Mouse (Mus musculus) limb, embryonic 12.5 days (tissue): ENCODE measurements around the gene Gm9044. TPM values are rescaled to one million over a fixed set of nuclear protein-coding genes. Genes with fewer than 3 reads are reported as not detected.
A peak's percentile ranks its signal among the peaks of the same experiment; 100 is the strongest.
"Not testable (repeated sequence)": the region's sequence is repeated elsewhere in the genome, so short reads cannot be mapped to it uniquely, and the experiment has no call there.

Experiments
- ATAC-seq: fragments of 200-750 bp; cut with Nextera tagmentation; 2 replicates; pipeline ENCODE4 v1.8.0; 2017; ENCODE audit warnings: low read depth, moderate TSS enrichment; ENCODE audit not compliant: insufficient number of reproducible peaks, insufficient read depth, low FRiP score, low TSS enrichment
- H3K27ac ChIP-seq: fragments of 300-500 bp; sonication (generic); 2 replicates; pipeline ENCODE4 v1.5.1; 2016; ENCODE audit warnings: mild to moderate bottlenecking, moderate library complexity
- H3K27me3 ChIP-seq: fragments of 300-500 bp; sonication (generic); 2 replicates; pipeline ENCODE4 v1.6.1; 2016; ENCODE audit warnings: mild to moderate bottlenecking, moderate library complexity
- H3K36me3 ChIP-seq: fragments of 300-500 bp; sonication (generic); 2 replicates; pipeline ENCODE4 v1.6.1; 2016; ENCODE audit warnings: mild to moderate bottlenecking, moderate library complexity
- H3K4me1 ChIP-seq: fragments of 300-500 bp; sonication (generic); replicated peaks from 2 replicates; pipeline ENCODE4 v1.6.1; 2016
- H3K4me2 ChIP-seq: fragments of 300-500 bp; sonication (generic); 2 replicates; pipeline ENCODE4 v1.6.1; 2016; ENCODE audit warnings: mild to moderate bottlenecking, moderate library complexity
- H3K4me3 ChIP-seq: fragments of 300-500 bp; sonication (generic); replicated peaks from 2 replicates; pipeline ENCODE4 v1.5.1; 2016; ENCODE audit warnings: mild to moderate bottlenecking
- H3K9ac ChIP-seq: fragments of 300-500 bp; sonication (generic); replicated peaks from 2 replicates; pipeline ENCODE4 v1.6.1; 2016; ENCODE audit warnings: mild to moderate bottlenecking, moderate library complexity
- H3K9me3 ChIP-seq: fragments of 300-500 bp; sonication (generic); 2 replicates; pipeline ENCODE4 v1.6.1; 2016; ENCODE audit warnings: mild to moderate bottlenecking, moderate library complexity
- WGBS: fragments of 180-500 bp; shearing (Covaris S2); methylation state at CpG from one replicate; pipeline ENCODE4 v1.1.7; 2016; 5-methylcytosine and 5-hydroxymethylcytosine counted together
- polyA plus RNA-seq: library from polyadenylated mRNA; unstranded; fragments of >200 nt; fragmentation: Nextera tagmentation; extraction: Ambion mirVana; gene quantifications from 2 replicates; pipeline ENCODE4 v1.2.1, GENCODE M21; 2016

The Gm9044 gene
- polyA plus RNA-seq, result not detected in 2 replicates

DNA sequence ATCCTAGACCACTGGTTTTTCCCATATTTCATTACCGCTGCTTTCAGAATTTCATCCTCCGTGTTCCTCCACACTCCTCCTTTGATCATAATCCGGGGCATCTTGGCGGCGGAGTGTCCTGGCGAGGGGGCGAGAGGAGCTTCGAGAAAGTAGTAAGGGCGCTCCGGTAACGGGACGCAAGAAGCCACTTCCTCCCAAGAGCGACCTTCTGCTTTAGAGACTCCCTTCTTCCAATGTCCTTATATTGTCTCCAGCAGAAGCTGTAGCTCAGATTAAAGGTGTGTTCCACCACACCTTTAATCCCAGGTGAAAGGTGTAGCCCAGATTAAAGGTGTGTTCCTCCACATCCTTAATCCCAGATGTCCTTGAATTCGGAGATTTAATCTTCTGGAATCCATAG lies at the start of gene Gm9044:
Gene Gm9044, minus strand, starts transcription at position 101 of the 400 bp plus-strand sequence.
- H3K27me3 ChIP-seq, H3K4me3 ChIP-seq, H3K4me1 ChIP-seq, H3K9me3 ChIP-seq, H3K4me2 ChIP-seq, H3K36me3 ChIP-seq, ATAC-seq, H3K9ac ChIP-seq, H3K27ac ChIP-seq: not testable (repeated sequence)
- WGBS, result no CpG with 5 or more reads among the region's 14 CpGs

DNA sequence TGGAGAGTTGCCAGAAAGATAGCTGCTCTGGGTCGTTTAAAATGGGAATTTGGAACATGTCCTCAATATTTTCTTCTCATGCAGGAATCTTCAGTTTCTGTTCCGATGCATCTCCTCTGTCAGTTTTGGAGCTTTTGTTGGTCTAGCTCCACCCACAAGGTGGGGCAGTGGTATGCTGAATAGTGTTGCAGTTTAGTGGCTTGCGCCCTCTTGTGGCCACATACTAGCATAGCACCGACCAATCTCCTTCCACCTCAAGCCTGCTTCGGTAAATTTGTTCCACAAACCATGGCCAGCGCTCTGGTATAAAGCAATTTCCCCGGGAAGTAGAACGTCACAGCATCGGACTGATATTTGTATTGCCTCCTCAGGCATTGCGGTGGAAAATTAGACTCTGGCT lies 38.2 kb upstream of the Gm9044 start:
- Histone ChIP-seq H3K27me3 (no peaks in the 10 kb centered on the region), H3K4me1 (no peaks in the 10 kb centered on the region), H3K9ac (no peak overlapping the region), H3K4me3 (no peak overlapping the region), H3K9me3 (no peaks in the 10 kb centered on the region), H3K36me3 (no peaks in the 10 kb centered on the region), H3K4me2 (peak overlapping the region; percentile 37), H3K27ac (no peak overlapping the region)
- WGBS, result 9% methylated on average over 10 of the region's 10 CpGs
- peak; percentile 80 for ATAC-seq

GRCm38 (mm10) chr10:118369518-118369917 lies 37.3 kb upstream of the Gm9044 start:
- 91% methylated on average over 9 of the region's 9 CpGs for WGBS
- ATAC-seq, result no peak
- Histone ChIP-seq H3K9me3 (no peaks in the 10 kb centered on the region), H3K27me3 (no peaks in the 10 kb centered on the region), H3K27ac (no peak overlapping the region), H3K4me1 (no peaks in the 10 kb centered on the region), H3K4me3 (no peak overlapping the region), H3K36me3 (no peaks in the 10 kb centered on the region), H3K4me2 (no peak overlapping the region), H3K9ac (no peak overlapping the region)

DNA sequence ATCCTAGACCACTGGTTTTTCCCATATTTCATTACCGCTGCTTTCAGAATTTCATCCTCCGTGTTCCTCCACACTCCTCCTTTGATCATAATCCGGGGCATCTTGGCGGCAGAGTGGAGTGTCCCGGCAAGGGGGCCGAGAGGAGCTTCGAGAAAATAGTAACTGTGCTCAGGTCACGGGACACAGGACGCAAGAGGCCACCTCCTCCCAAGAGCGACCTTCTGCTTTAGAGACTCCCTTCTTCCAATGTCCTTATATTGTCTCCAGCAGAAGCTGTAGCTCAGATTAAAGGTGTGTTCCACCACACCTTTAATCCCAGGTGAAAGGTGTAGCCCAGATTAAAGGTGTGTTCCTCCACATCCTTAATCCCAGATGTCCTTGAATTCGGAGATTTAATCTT lies 21.8 kb upstream of the Gm9044 start, which contains the start of gene Gm9049:
Gene Gm9049, minus strand, starts transcription at position 101 of the 400 bp plus-strand sequence.
- H3K9me3 ChIP-seq, H3K4me1 ChIP-seq, H3K36me3 ChIP-seq, H3K9ac ChIP-seq, H3K27ac ChIP-seq, H3K4me3 ChIP-seq, H3K4me2 ChIP-seq, ATAC-seq, H3K27me3 ChIP-seq: not testable (repeated sequence)
- no CpG with 5 or more reads among the region's 11 CpGs for WGBS

DNA sequence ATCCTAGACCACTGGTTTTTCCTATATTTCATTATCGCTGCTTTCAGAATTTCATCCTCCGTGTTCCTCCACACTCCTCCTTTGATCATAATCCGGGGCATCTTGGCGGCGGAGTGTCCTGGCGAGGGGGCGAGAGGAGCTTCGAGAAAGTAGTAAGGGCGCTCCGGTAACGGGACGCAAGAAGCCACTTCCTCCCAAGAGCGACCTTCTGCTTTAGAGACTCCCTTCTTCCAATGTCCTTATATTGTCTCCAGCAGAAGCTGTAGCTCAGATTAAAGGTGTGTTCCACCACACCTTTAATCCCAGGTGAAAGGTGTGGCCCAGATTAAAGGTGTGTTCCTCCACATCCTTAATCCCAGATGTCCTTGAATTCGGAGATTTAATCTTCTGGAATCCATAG lies 16.4 kb upstream of the Gm9044 start, which contains the start of gene Gm9048:
Gene Gm9048, minus strand, starts transcription at position 101 of the 400 bp plus-strand sequence.
- H3K4me3 ChIP-seq, ATAC-seq: not testable (repeated sequence)
- WGBS, result 64% methylated on average over 1 of the region's 14 CpGs

DNA sequence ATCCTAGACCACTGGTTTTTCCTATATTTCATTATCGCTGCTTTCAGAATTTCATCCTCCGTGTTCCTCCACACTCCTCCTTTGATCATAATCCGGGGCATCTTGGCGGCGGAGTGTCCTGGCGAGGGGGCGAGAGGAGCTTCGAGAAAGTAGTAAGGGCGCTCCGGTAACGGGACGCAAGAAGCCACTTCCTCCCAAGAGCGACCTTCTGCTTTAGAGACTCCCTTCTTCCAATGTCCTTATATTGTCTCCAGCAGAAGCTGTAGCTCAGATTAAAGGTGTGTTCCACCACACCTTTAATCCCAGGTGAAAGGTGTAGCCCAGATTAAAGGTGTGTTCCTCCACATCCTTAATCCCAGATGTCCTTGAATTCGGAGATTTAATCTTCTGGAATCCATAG lies 10.9 kb upstream of the Gm9044 start, which contains the start of gene Gm9046:
Gene Gm9046, minus strand, starts transcription at position 101 of the 400 bp plus-strand sequence.
- H3K27me3 ChIP-seq, H3K9ac ChIP-seq, H3K4me2 ChIP-seq, H3K9me3 ChIP-seq, H3K36me3 ChIP-seq, H3K4me3 ChIP-seq, H3K4me1 ChIP-seq, H3K27ac ChIP-seq, ATAC-seq: not testable (repeated sequence)
- no CpG with 5 or more reads among the region's 14 CpGs for WGBS

More for the DNA sequence above, 16.4 kb upstream of the Gm9044 start, which contains the start of gene Gm9048:
- H3K4me2 ChIP-seq, H3K9me3 ChIP-seq, H3K27me3 ChIP-seq, H3K4me1 ChIP-seq, H3K36me3 ChIP-seq, H3K27ac ChIP-seq, H3K9ac ChIP-seq: not testable (repeated sequence)

- H3K27ac ChIP-seq, H3K4me1 ChIP-seq, H3K4me3 ChIP-seq, H3K4me2 ChIP-seq, H3K36me3 ChIP-seq, H3K27me3 ChIP-seq, ATAC-seq, H3K9me3 ChIP-seq, H3K9ac ChIP-seq: not testable (repeated sequence)
- WGBS, result no CpG with 5 or more reads among the region's 14 CpGs
Measured at GRCm38 (mm10) chr10:118337731-118338130, 5.5 kb upstream of the Gm9044 start, which contains the start of gene Gm9045. Gene Gm9045 (minus strand): TSS chr10:118337831.

DNA sequence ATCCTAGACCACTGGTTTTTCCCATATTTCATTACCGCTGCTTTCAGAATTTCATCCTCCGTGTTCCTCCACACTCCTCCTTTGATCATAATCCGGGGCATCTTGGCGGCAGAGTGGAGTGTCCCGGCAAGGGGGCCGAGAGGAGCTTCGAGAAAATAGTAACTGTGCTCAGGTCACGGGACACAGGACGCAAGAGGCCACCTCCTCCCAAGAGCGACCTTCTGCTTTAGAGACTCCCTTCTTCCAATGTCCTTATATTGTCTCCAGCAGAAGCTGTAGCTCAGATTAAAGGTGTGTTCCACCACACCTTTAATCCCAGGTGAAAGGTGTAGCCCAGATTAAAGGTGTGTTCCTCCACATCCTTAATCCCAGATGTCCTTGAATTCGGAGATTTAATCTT lies 5.3 kb downstream of the Gm9044 start, which contains the start of gene Gm9040:
Gene Gm9040, minus strand, starts transcription at position 101 of the 400 bp plus-strand sequence.
- H3K4me1 ChIP-seq, H3K9ac ChIP-seq, H3K9me3 ChIP-seq, H3K4me2 ChIP-seq, H3K4me3 ChIP-seq, ATAC-seq, H3K27ac ChIP-seq, H3K27me3 ChIP-seq, H3K36me3 ChIP-seq: not testable (repeated sequence)
- no CpG with 5 or more reads among the region's 11 CpGs for WGBS

DNA sequence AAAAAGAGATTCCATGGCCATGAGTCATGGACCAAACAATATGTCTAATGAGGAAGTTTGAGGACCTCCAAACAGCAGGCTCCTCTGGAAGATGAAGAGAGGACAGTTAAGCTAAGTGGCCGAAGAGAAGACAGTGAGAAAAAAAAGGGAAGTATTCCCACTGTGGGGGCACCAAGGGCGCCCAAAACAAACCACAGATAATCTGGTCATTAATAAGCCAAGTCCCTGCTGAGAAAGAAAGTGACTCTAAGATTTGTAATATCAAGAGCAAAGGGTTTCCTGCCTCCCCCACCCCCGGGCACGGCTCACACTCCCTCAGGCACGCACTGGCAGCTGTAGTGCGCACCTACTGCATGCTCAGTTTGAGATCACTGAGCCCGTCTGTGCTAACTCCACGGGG lies 13.2 kb downstream of the Gm9044 start:
- H3K4me3 ChIP-seq, result no peak overlapping the region
- 81% methylated on average over 8 of the region's 8 CpGs for WGBS
- no peaks in the 10 kb centered on the region for H3K4me1 ChIP-seq
- no peak for ATAC-seq
- no peak overlapping the region for H3K4me2 ChIP-seq
- no peak overlapping the region for H3K27ac ChIP-seq
- no peak overlapping the region for H3K9ac ChIP-seq
- H3K36me3 ChIP-seq, result no peaks in the 10 kb centered on the region
- H3K27me3 ChIP-seq, result no peaks in the 10 kb centered on the region
- no peaks in the 10 kb centered on the region for H3K9me3 ChIP-seq

GRCm38 (mm10) chr10:118302133-118302532 lies 30.1 kb downstream of the Gm9044 start:
- 30% methylated on average over 2 of the region's 2 CpGs for WGBS
- ATAC-seq, H3K4me1 ChIP-seq, H3K4me2 ChIP-seq, H3K9me3 ChIP-seq, H3K27me3 ChIP-seq, H3K36me3 ChIP-seq, H3K27ac ChIP-seq, H3K4me3 ChIP-seq, H3K9ac ChIP-seq: not testable (repeated sequence)

DNA sequence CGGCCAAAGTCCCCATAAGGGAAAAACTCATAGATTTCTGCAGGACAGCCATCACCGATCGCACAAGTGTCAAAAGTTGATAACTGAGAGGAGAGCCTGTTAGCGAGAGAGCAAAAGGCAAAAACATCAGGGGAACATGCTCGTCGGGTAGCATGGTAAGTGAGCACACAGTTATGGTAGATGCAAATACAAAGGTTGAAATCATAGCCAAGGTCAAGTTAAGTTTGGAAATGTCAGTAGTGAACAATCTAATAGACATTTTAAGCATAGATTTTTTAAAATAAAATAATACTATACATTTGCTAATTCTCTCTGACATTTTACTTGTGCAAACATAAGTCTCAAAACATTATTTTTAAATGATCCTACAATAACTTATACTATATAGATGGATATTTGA lies 37.3 kb downstream of the Gm9044 start, which contains the start of gene Iltifb:
Gene Iltifb, minus strand, starts transcription at position 101 of the 400 bp plus-strand sequence.
- WGBS, result 90% methylated on average over 6 of the region's 6 CpGs
- no peaks in the 10 kb centered on the region for H3K9me3 ChIP-seq
- no peaks in the 10 kb centered on the region for H3K4me1 ChIP-seq
- no peak for ATAC-seq
- H3K9ac ChIP-seq, result no peak within 1 kb of the TSS
- no peaks in the 10 kb centered on the region for H3K36me3 ChIP-seq
- H3K4me2 ChIP-seq, result no peak within 1 kb of the TSS
- no peak within 1 kb of the TSS for H3K4me3 ChIP-seq
- H3K27ac ChIP-seq, result no peak within 1 kb of the TSS
- no peaks in the 10 kb centered on the region for H3K27me3 ChIP-seq

GRCm38 (mm10) chr10:118283016-118283415 lies 49.2 kb downstream of the Gm9044 start:
- H3K4me1 ChIP-seq, ATAC-seq, H3K27ac ChIP-seq, H3K4me2 ChIP-seq, H3K9me3 ChIP-seq, H3K36me3 ChIP-seq, H3K4me3 ChIP-seq, H3K9ac ChIP-seq, H3K27me3 ChIP-seq: not testable (repeated sequence)
- 83% methylated on average over 3 of the region's 5 CpGs for WGBS
